Mouse (Mus musculus) olfactory bulb, adult 2 months (tissue): ENCODE results near the gene Tle3.

ENCODE experiments used
- CTCF ChIP-seq: fragments of 200-500 bp; IDR thresholded peaks from 2 replicates; pipeline ENCODE4 v1.5.1; 2012; ENCODE audit warnings: low read depth, mild to moderate bottlenecking, low read length, moderate library complexity; ENCODE audit not compliant: insufficient read depth
- POLR2A ChIP-seq: fragments of 200-500 bp; IDR thresholded peaks from 2 replicates; pipeline ENCODE4 v1.6.1; 2012; ENCODE audit warnings: mild to moderate bottlenecking, low read depth, low read length, moderate library complexity; ENCODE audit not compliant: insufficient read depth

- TF ChIP-seq CTCF (no peak), POLR2A (no peak)
Observed at GRCm38 (mm10) chr9:61427051-61427450, 54.9 kb downstream of the Tle3 start.
